Comparison of ENCODE assay signal across 8 mouse cellular contexts in the genomic region with DNA sequence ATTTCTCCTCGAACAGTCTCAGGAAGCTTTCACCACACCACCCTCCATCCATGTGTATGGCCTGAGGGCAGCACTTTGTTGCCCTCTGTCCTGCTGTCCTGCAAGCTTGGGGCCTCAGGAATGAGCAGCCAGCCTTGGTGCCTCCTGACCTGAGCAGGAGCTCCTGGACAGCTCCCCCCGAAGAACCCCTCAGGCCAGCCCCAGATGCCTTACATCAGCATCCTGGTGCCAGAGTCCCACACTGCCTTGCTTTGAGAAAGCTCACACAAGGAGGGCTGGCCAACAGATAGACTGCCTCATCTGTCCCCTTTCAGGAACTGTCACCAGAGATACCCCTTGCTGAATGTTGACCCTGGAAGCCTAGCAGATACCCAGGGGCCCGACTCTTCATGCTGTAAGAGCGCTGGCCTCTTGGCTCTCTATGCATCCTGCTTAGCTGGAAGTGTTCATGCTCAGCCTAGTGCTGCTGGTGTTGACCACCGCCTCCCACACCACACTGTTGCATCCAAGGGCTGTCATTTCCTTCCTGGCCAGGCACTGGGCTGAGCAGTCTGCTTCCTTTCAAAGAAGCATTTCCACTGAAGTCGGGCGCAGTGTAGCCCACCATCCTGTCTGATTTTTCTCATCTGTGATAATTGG.
A peak's percentile ranks its signal among the peaks of the same experiment; 100 is the strongest.
DNase-seq lines count a peak whose midpoint lies in the region; ATAC-seq and TF ChIP-seq lines count a peak whose summit lies in the region.

No protein-coding gene starts in this region.

- peak overlapping the region; percentile 55 for H3K4me3 ChIP-seq in gastrocnemius, adult 2 months
- no peak overlapping the region for H3K4me3 ChIP-seq in hindbrain, embryonic 11.5 days (ENCODE audit: low read depth, low read length)
- no peak overlapping the region for H3K4me3 ChIP-seq in limb, embryonic 14.5 days (replicated peaks; ENCODE audit: low read length)

- H3K9me3 ChIP-seq in hindbrain, embryonic 11.5 days (ENCODE audit: control insufficient read depth, low read length), result no peaks in the 10 kb centered on the region
- H3K9me3 ChIP-seq in limb, embryonic 14.5 days (ENCODE audit: control insufficient read depth, low read length), result no peaks in the 10 kb centered on the region

- ATAC-seq in hindbrain, embryonic 11.5 days (ENCODE audit: low FRiP score), result no peak
- ATAC-seq in limb, embryonic 14.5 days (ENCODE audit: low FRiP score, low read depth), result no peak
- ATAC-seq in megakaryocyte progenitor cell, adult 5-6 weeks (replicated peaks; ENCODE audit: poor library complexity), result peak; percentile 59
- no peak for ATAC-seq in inflammation-experienced regulatory T-cells, adult 6 months

- intact Hi-C loops in gastrocnemius, adult 2 months (cut with DNase I), result no loop called here

- peak overlapping the region; percentile 73 for H3K27ac ChIP-seq in gastrocnemius, adult 2 months
- H3K27ac ChIP-seq in hindbrain, embryonic 11.5 days (ENCODE audit: low read depth, low read length), result peak overlapping the region; percentile 52; the same call in 1 of the 2 replicates
- H3K27ac ChIP-seq in limb, embryonic 14.5 days (replicated peaks; ENCODE audit: low read depth, low read length), result peak overlapping the region; percentile 19

- TF ChIP-seq CTCF in gastrocnemius, adult 2 months (IDR thresholded peaks at IDR 0.05), result no peak

- no peaks in the 10 kb centered on the region for H3K27me3 ChIP-seq in hindbrain, embryonic 11.5 days (ENCODE audit: control insufficient read depth, insufficient read depth, low read length)
- H3K27me3 ChIP-seq in limb, embryonic 14.5 days (ENCODE audit: control insufficient read depth, insufficient read depth, low read length), result no peaks in the 10 kb centered on the region

- no peak overlapping the region for H3K9ac ChIP-seq in hindbrain, embryonic 11.5 days (ENCODE audit: low read depth, low read length)
- H3K9ac ChIP-seq in limb, embryonic 14.5 days (ENCODE audit: low read depth, low read length, severe bottlenecking), result no peak overlapping the region

- TF ChIP-seq POLR2A in limb, embryonic 14.5 days (IDR thresholded peaks at IDR 0.05; ENCODE audit: borderline replicate concordance, extremely low read depth, insufficient read depth, insufficient read length), result no peak

- H3K36me3 ChIP-seq in hindbrain, embryonic 11.5 days (ENCODE audit: control insufficient read depth, insufficient read depth, low read length), result no peaks in the 10 kb centered on the region
- no peaks in the 10 kb centered on the region for H3K36me3 ChIP-seq in limb, embryonic 14.5 days (ENCODE audit: control insufficient read depth, insufficient read depth, low read length)

- peak; percentile 30 for DNase-seq in gastrocnemius, adult 2 months
- DNase-seq in gastrocnemius, adult 18-20 months (ENCODE audit: low spot score), result no peak
- DNase-seq in hindbrain, embryonic 11.5 days (ENCODE audit: low spot score), result no peak
- DNase-seq in limb, embryonic 14.5 days (ENCODE audit: low spot score), result no peak
- DNase-seq in thymus, adult 18-20 months, result no peak
- no peak for DNase-seq in layer of hippocampus, postnatal 14 days (ENCODE audit: low spot score in 2 of 2)

- peaks cover 22% of the 10 kb centered on the region for H3K4me1 ChIP-seq in hindbrain, embryonic 11.5 days (replicated peaks; ENCODE audit: control insufficient read depth, insufficient read depth, low read length)
- H3K4me1 ChIP-seq in limb, embryonic 14.5 days (ENCODE audit: control insufficient read depth, insufficient read depth, low read length), result peaks cover 29% of the 10 kb centered on the region

- H3K4me2 ChIP-seq in hindbrain, embryonic 11.5 days (replicated peaks; ENCODE audit: low read depth, low read length), result no peak overlapping the region
- no peak overlapping the region for H3K4me2 ChIP-seq in limb, embryonic 14.5 days (replicated peaks; ENCODE audit: low read depth, low read length, severe bottlenecking)

- WGBS in hindbrain, embryonic 11.5 days, result 54% methylated on average over 7 of the region's 7 CpGs
- WGBS in limb, embryonic 14.5 days, result 47% methylated on average over 7 of the region's 7 CpGs

Comparison
In these comparisons a context has a peak if more than half of its experiments do, and no peak if none do; other contexts are left out.
1. H3K27ac ChIP-seq: peak in every context shown above with its lines; median percentile 73 in gastrocnemius, adult 2 months; 52 in hindbrain, embryonic 11.5 days; 19 in limb, embryonic 14.5 days.